Mouse (Mus musculus) kidney, embryonic 14.5 days (tissue): ENCODE measurements around the gene Rpl19. TPM values are rescaled to one million over a fixed set of nuclear protein-coding genes. Genes with fewer than 3 reads are reported as not detected.

Source experiments
- ATAC-seq: fragments of 200-750 bp; cut with Nextera tagmentation; 2 replicates; pipeline ENCODE4 v1.8.0; 2017; ENCODE audit warnings: moderate number of reproducible peaks, mild to moderate bottlenecking, moderate TSS enrichment, moderate library complexity; ENCODE audit not compliant: low FRiP score, low TSS enrichment
- H3K27ac ChIP-seq: fragments of 300-500 bp; sonication (generic); 2 replicates; pipeline ENCODE4 v1.5.1; 2014; ENCODE audit warnings: low read depth, mild to moderate bottlenecking, low read length, moderate library complexity, mixed read lengths
- H3K27me3 ChIP-seq: fragments of 300-500 bp; sonication (generic); 2 replicates; pipeline ENCODE4 v1.6.1; 2014; ENCODE audit warnings: mild to moderate bottlenecking, low read length; ENCODE audit not compliant: control insufficient read depth, insufficient read depth
- H3K36me3 ChIP-seq: fragments of 300-500 bp; sonication (generic); 2 replicates; pipeline ENCODE4 v1.6.1; 2014; ENCODE audit warnings: low read length, mixed read lengths; ENCODE audit not compliant: control insufficient read depth, insufficient read depth
- H3K4me1 ChIP-seq: fragments of 300-500 bp; sonication (generic); 2 replicates; pipeline ENCODE4 v1.6.1; 2014; ENCODE audit warnings: low read length, mixed read lengths; ENCODE audit not compliant: control insufficient read depth, insufficient read depth
- H3K4me2 ChIP-seq: fragments of 300-500 bp; sonication (generic); replicated peaks from 2 replicates; pipeline ENCODE4 v1.6.1; 2014; ENCODE audit warnings: low read depth, mild to moderate bottlenecking, low read length
- H3K4me3 ChIP-seq: fragments of 300-500 bp; sonication (generic); 2 replicates; pipeline ENCODE4 v1.5.1; 2014; ENCODE audit warnings: mild to moderate bottlenecking, low read length
- H3K9ac ChIP-seq: fragments of 300-500 bp; sonication (generic); 2 replicates; pipeline ENCODE4 v1.6.1; 2014; ENCODE audit warnings: low read depth, mild to moderate bottlenecking, low read length, moderate library complexity
- H3K9me3 ChIP-seq: fragments of 300-500 bp; sonication (generic); 2 replicates; pipeline ENCODE4 v1.6.1; 2016; ENCODE audit warnings: low read length; ENCODE audit not compliant: control insufficient read depth
- WGBS: fragments of 180-500 bp; shearing (Covaris S2); extraction: QIAGEN DNeasy Blood & Tissue Kit; methylation state at CpG from one replicate; pipeline ENCODE4 v1.1.7; 2014; 5-methylcytosine and 5-hydroxymethylcytosine counted together
- polyA plus RNA-seq: library from polyadenylated mRNA; unstranded; fragments of >200 nt; fragmentation: Nextera tagmentation; extraction: Ambion mirVana; gene quantifications from 2 replicates; pipeline ENCODE4 v1.2.1, GENCODE M21; 2014

The Rpl19 gene
- polyA plus RNA-seq, 1 experiment from 2014 or later = 1,236 TPM

- H3K4me2 ChIP-seq = no peak overlapping the region
- H3K36me3 ChIP-seq = peaks cover 26% of the 10 kb centered on the region
- ATAC-seq = no peak
- H3K27ac ChIP-seq = no peak overlapping the region
- H3K4me3 ChIP-seq = no peak overlapping the region
- 59% methylated on average over 6 of the region's 6 CpGs for WGBS
- peaks cover 33% of the 10 kb centered on the region for H3K4me1 ChIP-seq
- no peak overlapping the region for H3K9ac ChIP-seq
- no peaks in the 10 kb centered on the region for H3K9me3 ChIP-seq
- H3K27me3 ChIP-seq = no peaks in the 10 kb centered on the region
Observed at GRCm38 (mm10) chr11:98018222-98018621, 8.3 kb upstream of the Rpl19 start.

DNA sequence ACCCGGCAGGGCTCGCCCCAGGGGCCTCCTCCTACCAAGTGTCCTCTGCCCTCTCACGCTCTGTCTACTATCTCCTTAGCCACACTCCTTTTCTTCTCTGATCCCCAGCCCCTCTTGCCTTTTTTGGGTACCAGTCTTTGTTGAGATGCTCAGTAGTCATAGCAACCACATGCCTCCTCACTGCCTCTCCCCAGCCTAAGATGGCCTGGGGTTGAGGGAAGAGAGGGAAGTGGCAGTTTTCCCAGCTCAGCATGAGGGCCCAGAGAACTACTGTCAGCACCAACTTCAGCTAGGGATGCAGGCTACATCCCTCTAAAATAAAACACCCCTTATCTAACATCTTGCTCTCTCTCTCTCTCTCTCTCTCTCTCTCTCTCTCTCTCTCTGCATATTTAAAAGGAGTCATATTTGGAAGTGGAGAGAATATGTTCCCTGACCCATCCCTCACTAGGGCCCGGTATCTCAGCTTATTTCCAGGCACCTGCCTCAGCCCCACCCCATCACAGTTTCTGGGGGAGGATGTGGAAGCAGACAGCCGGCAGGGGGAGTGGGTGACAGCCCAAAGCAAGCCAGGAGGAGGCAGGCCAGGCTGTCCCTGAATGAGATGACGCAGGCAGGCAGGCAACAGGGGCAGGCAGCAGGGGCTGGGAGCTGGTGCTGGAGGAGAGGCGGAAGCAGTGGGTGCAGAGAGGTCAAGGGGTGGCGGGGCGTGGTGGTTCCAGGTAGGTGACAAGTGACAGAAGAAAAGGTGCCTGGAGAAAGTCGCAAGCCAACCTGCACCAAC lies 7.5 kb upstream of the Rpl19 start:
- WGBS = 33% methylated on average over 10 of the region's 10 CpGs
- Histone ChIP-seq H3K4me1 (peaks cover 35% of the 10 kb centered on the region), H3K9ac (no peak overlapping the region), H3K36me3 (peaks cover 26% of the 10 kb centered on the region), H3K4me2 (0 out of 2 replicates have a peak overlapping the region, but pooled peaks have one; percentile 8), H3K27ac (no peak overlapping the region), H3K4me3 (no peak overlapping the region), H3K9me3 (no peaks in the 10 kb centered on the region), H3K27me3 (no peaks in the 10 kb centered on the region)
- no peak for ATAC-seq

GRCm38 (mm10) chr11:98019883-98020610 lies 6.5 kb upstream of the Rpl19 start:
- H3K4me1 ChIP-seq = peaks cover 35% of the 10 kb centered on the region
- no peaks in the 10 kb centered on the region for H3K9me3 ChIP-seq
- H3K9ac ChIP-seq = peak overlapping the region; percentile 23
- peaks cover 21% of the 10 kb centered on the region for H3K36me3 ChIP-seq
- WGBS = 19% methylated on average over 8 of the region's 8 CpGs
- peak overlapping the region; percentile 3 for H3K4me3 ChIP-seq
- no peak for ATAC-seq
- H3K4me2 ChIP-seq = peak overlapping the region; percentile 15; the same call in 1 of the 2 replicates
- H3K27me3 ChIP-seq = no peaks in the 10 kb centered on the region
- H3K27ac ChIP-seq = peak overlapping the region; percentile 11; the same call in 1 of the 2 replicates

DNA sequence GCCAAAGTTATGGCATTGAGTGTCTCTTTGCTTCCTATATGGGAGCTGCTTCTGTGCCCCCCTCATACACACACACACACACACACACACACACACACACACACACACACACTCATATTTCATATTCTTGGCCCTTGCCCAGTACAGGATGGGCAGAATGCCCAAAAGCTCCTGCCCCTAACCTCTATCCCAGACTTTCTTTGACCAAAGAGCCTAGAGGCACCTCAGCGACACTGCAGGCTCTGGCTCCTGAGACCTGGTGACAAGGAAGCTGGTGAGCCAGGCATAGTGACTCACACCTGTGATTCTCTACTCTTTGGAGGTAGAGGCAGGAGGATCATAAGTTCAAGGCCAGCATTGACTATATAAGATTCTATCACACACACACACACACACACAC lies 5.8 kb upstream of the Rpl19 start:
- no peak for ATAC-seq
- H3K27ac ChIP-seq = 0 out of 2 replicates have a peak overlapping the region, but pooled peaks have one; percentile 11
- WGBS = 53% methylated on average over 1 of the region's 1 CpGs
- peak overlapping the region; percentile 15; the same call in 1 of the 2 replicates for H3K4me2 ChIP-seq
- H3K4me3 ChIP-seq = peak overlapping the region; percentile 69; the same call in 1 of the 2 replicates
- H3K36me3 ChIP-seq = peaks cover 16% of the 10 kb centered on the region
- H3K9me3 ChIP-seq = no peaks in the 10 kb centered on the region
- peak overlapping the region; percentile 23; the same call in 1 of the 2 replicates for H3K9ac ChIP-seq
- no peaks in the 10 kb centered on the region for H3K27me3 ChIP-seq
- peaks cover 37% of the 10 kb centered on the region for H3K4me1 ChIP-seq

- Histone ChIP-seq H3K4me1 (peaks cover 41% of the 10 kb centered on the region), H3K27ac (no peak overlapping the region; the same call in 1 of the 2 replicates), H3K4me2 (peak overlapping the region; percentile 71), H3K9ac (peak overlapping the region; percentile 81; the same call in 1 of the 2 replicates), H3K9me3 (no peaks in the 10 kb centered on the region), H3K36me3 (peaks cover 13% of the 10 kb centered on the region), H3K27me3 (no peaks in the 10 kb centered on the region), H3K4me3 (peak overlapping the region; percentile 69)
- no peak for ATAC-seq
- 43% methylated on average over 2 of the region's 2 CpGs for WGBS
Observed at GRCm38 (mm10) chr11:98021118-98021517, 5.4 kb upstream of the Rpl19 start.

DNA sequence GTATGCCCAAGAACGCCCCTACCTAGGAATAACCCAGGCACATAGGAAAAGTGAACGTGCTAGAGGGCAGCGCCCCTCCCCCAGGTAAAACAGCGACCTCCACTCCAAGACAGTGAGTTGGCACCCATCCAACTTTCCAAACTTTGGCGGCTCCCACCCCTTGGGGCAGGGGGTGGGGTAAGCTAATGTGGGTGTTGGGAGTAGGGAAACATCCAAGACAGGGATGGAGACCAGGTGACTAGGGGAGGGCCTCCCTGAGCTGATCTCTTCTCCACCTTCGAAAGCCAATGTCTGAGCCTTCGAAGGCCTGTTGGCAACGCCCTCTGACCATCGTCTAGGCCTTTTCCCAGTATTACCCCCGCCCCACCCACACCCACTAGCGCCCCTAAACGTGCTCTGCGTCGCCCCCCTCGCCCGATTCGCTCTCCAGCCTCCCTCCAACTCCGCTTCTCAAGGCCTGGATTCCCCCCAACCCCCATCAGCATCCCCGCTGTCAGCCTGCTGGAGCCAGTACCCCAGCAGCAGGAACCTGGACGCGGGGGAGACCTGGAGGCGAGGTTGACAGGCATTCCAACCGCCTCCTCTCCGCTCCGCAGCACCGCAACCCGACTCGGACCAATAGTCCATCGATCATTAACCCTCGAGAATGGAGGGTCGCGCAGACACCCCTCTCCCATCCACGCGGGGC lies 4.8 kb upstream of the Rpl19 start:
- WGBS = 3% methylated on average over 33 of the region's 34 CpGs
- H3K4me3 ChIP-seq = peak overlapping the region; percentile 69
- H3K36me3 ChIP-seq = peaks cover 8% of the 10 kb centered on the region
- no peaks in the 10 kb centered on the region for H3K27me3 ChIP-seq
- H3K4me2 ChIP-seq = peak overlapping the region; percentile 71
- peaks cover 41% of the 10 kb centered on the region for H3K4me1 ChIP-seq
- peak overlapping the region; percentile 95 for H3K27ac ChIP-seq
- peak; percentile 33 for ATAC-seq
- no peaks in the 10 kb centered on the region for H3K9me3 ChIP-seq
- peak overlapping the region; percentile 81 for H3K9ac ChIP-seq

- H3K4me1 ChIP-seq = peaks cover 41% of the 10 kb centered on the region
Observed at GRCm38 (mm10) chr11:98022253-98022554, 4.3 kb upstream of the Rpl19 start.

GRCm38 (mm10) chr11:98022555-98023371 lies 3.7 kb upstream of the Rpl19 start, which contains the start of gene Cacnb1:
Gene Cacnb1 (minus strand): TSS chr11:98023034.
- no peaks in the 10 kb centered on the region for H3K27me3 ChIP-seq
- no peaks in the 10 kb centered on the region for H3K9me3 ChIP-seq
- peak within 1 kb of the TSS; percentile 71 for H3K4me2 ChIP-seq
- H3K4me3 ChIP-seq = peak within 1 kb of the TSS; percentile 69
- peak; percentile 47 for ATAC-seq
- peak within 1 kb of the TSS; percentile 95 for H3K27ac ChIP-seq
- under 1% methylated on average over 45 of the region's 52 CpGs for WGBS
- H3K9ac ChIP-seq = peak within 1 kb of the TSS; percentile 81
- no peaks in the 10 kb centered on the region; the same call in 1 of the 2 replicates for H3K36me3 ChIP-seq
- peaks cover 41% of the 10 kb centered on the region for H3K4me1 ChIP-seq

More at GRCm38 (mm10) chr11:98022253-98022554, 4.3 kb upstream of the Rpl19 start:
- no peaks in the 10 kb centered on the region for H3K9me3 ChIP-seq
- no peaks in the 10 kb centered on the region for H3K27me3 ChIP-seq
- peak; percentile 40; the same call in 1 of the 2 replicates for ATAC-seq
- H3K9ac ChIP-seq = peak overlapping the region; percentile 81
- under 1% methylated on average over 22 of the region's 23 CpGs for WGBS
- H3K4me3 ChIP-seq = peak overlapping the region; percentile 69
- peak overlapping the region; percentile 71 for H3K4me2 ChIP-seq
- peak overlapping the region; percentile 95 for H3K27ac ChIP-seq
- H3K36me3 ChIP-seq = peaks cover 5% of the 10 kb centered on the region
